Mouse (Mus musculus) embryonic facial prominence, embryonic 11.5 days (tissue): ENCODE measurements at regions not wholly inside any gene's neighbourhood (a gene's known extent, or its start where the extent isn't known, plus 50 kb on each side); places are given as distances from the start of the nearest gene placed in this dataset.
A peak's percentile ranks its signal among the peaks of the same experiment; 100 is the strongest.

Experiments used
- ATAC-seq: fragments of 200-750 bp; cut with Nextera tagmentation; replicated peaks from 2 replicates; pipeline ENCODE4 v1.8.0; 2017; ENCODE audit warnings: low read depth; ENCODE audit not compliant: insufficient number of reproducible peaks, low FRiP score, low TSS enrichment
- DNase-seq: peaks from one replicate; pipeline ENCODE4 v3.0.0-alpha.2; 2015; ENCODE audit warnings: low spot score
- H3K27ac ChIP-seq: fragments of 300-500 bp; sonication (generic); replicated peaks from 2 replicates; pipeline ENCODE4 v1.5.1; 2014; ENCODE audit warnings: mild to moderate bottlenecking, low read depth, low read length, control low read depth
- H3K27me3 ChIP-seq: fragments of 300-500 bp; sonication (generic); 2 replicates; pipeline ENCODE4 v1.6.1; 2014; ENCODE audit warnings: mild to moderate bottlenecking, low read length, moderate library complexity, mixed read lengths; ENCODE audit not compliant: control insufficient read depth, insufficient read depth
- H3K36me3 ChIP-seq: fragments of 300-500 bp; sonication (generic); replicated peaks from 2 replicates; pipeline ENCODE4 v1.6.1; 2014; ENCODE audit warnings: low read depth, mild to moderate bottlenecking, low read length, moderate library complexity, mixed read lengths; ENCODE audit not compliant: control insufficient read depth, insufficient read depth
- H3K4me1 ChIP-seq: fragments of 300-500 bp; sonication (generic); 2 replicates; pipeline ENCODE4 v1.6.1; 2014; ENCODE audit warnings: low read length, mixed read lengths; ENCODE audit not compliant: control insufficient read depth, insufficient read depth
- H3K4me2 ChIP-seq: fragments of 300-500 bp; sonication (generic); 2 replicates; pipeline ENCODE4 v1.6.1; 2014; ENCODE audit warnings: low read depth, mild to moderate bottlenecking, control low read depth, low read length, moderate library complexity
- H3K4me3 ChIP-seq: fragments of 300-500 bp; sonication (generic); 2 replicates; pipeline ENCODE4 v1.5.1; 2014; ENCODE audit warnings: low read depth, low read length, control low read depth
- H3K9ac ChIP-seq: fragments of 300-500 bp; sonication (generic); replicated peaks from 2 replicates; pipeline ENCODE4 v1.6.1; 2014; ENCODE audit warnings: mild to moderate bottlenecking, control low read depth, low read length
- H3K9me3 ChIP-seq: fragments of 300-500 bp; sonication (generic); replicated peaks from 2 replicates; pipeline ENCODE4 v1.6.1; 2016; ENCODE audit warnings: mild to moderate bottlenecking, low read length, inconsistent platforms, mixed read lengths; ENCODE audit not compliant: control insufficient read depth
- WGBS: fragments of 180-500 bp; shearing (Covaris S2); extraction: QIAGEN DNeasy Blood & Tissue Kit; methylation state at CpG from one replicate; pipeline ENCODE4 v1.1.7; 2014; 5-methylcytosine and 5-hydroxymethylcytosine counted together

- DNase-seq (no peak), ATAC-seq (no peak)
- H3K27ac ChIP-seq: no peak overlapping the region
- H3K4me2 ChIP-seq: no peak overlapping the region
- no peaks in the 10 kb centered on the region for H3K27me3 ChIP-seq
- WGBS: 86% methylated on average over 3 of the region's 3 CpGs
- H3K9ac ChIP-seq: no peak overlapping the region
- no peaks in the 10 kb centered on the region for H3K36me3 ChIP-seq
- H3K4me3 ChIP-seq: no peak overlapping the region
- no peaks in the 10 kb centered on the region for H3K9me3 ChIP-seq
- H3K4me1 ChIP-seq: no peaks in the 10 kb centered on the region
These were observed 476.0 kb downstream of the Nyap2 start for GRCm38 (mm10) chr1:81552731-81553130.

- Histone ChIP-seq H3K9me3 (no peaks in the 10 kb centered on the region), H3K9ac (no peak overlapping the region), H3K4me2 (no peak overlapping the region), H3K4me1 (no peaks in the 10 kb centered on the region), H3K36me3 (no peaks in the 10 kb centered on the region), H3K27ac (no peak overlapping the region), H3K4me3 (no peak overlapping the region), H3K27me3 (no peaks in the 10 kb centered on the region)
- WGBS: 56% methylated on average over 8 of the region's 8 CpGs
- ATAC-seq: no peak
- DNase-seq: no peak
These were observed 500.4 kb downstream of the Nyap2 start for GRCm38 (mm10) chr1:81576965-81577664.

- DNase-seq: peak; percentile 48
- WGBS: 29% methylated on average over 9 of the region's 9 CpGs
- Histone ChIP-seq H3K9ac (no peak overlapping the region), H3K4me2 (no peak overlapping the region), H3K4me3 (no peak overlapping the region), H3K27ac (no peak overlapping the region), H3K36me3 (no peaks in the 10 kb centered on the region), H3K4me1 (no peaks in the 10 kb centered on the region), H3K9me3 (no peaks in the 10 kb centered on the region), H3K27me3 (no peaks in the 10 kb centered on the region)
- no peak for ATAC-seq
These were observed 501.0 kb downstream of the Nyap2 start for GRCm38 (mm10) chr1:81577665-81578201.

- DNase-seq: no peak
- Histone ChIP-seq H3K36me3 (no peaks in the 10 kb centered on the region), H3K27ac (no peak overlapping the region), H3K9me3 (no peaks in the 10 kb centered on the region), H3K4me2 (no peak overlapping the region), H3K9ac (no peak overlapping the region), H3K4me3 (no peak overlapping the region), H3K4me1 (no peaks in the 10 kb centered on the region), H3K27me3 (no peaks in the 10 kb centered on the region)
- 86% methylated on average over 4 of the region's 4 CpGs for WGBS
- no peak for ATAC-seq
These were observed 504.5 kb downstream of the Nyap2 start for GRCm38 (mm10) chr1:81581208-81581607.

GRCm38 (mm10) chr1:81587780-81588307 is 511.1 kb downstream of the Nyap2 start:
- Histone ChIP-seq H3K9me3 (no peaks in the 10 kb centered on the region), H3K36me3 (no peaks in the 10 kb centered on the region), H3K4me2 (no peak overlapping the region), H3K4me1 (no peaks in the 10 kb centered on the region), H3K27ac (no peak overlapping the region), H3K27me3 (no peaks in the 10 kb centered on the region), H3K9ac (no peak overlapping the region), H3K4me3 (no peak overlapping the region)
- DNase-seq (no peak), ATAC-seq (no peak)
- 42% methylated on average over 11 of the region's 11 CpGs for WGBS

GRCm38 (mm10) chr1:81591623-81592022 is 514.9 kb downstream of the Nyap2 start:
- H3K36me3 ChIP-seq: no peaks in the 10 kb centered on the region
- no peaks in the 10 kb centered on the region for H3K27me3 ChIP-seq
- 88% methylated on average over 5 of the region's 5 CpGs for WGBS
- no peaks in the 10 kb centered on the region for H3K9me3 ChIP-seq
- DNase-seq (no peak), ATAC-seq (no peak)
- H3K4me3 ChIP-seq: no peak overlapping the region
- no peak overlapping the region for H3K4me2 ChIP-seq
- H3K27ac ChIP-seq: no peak overlapping the region
- H3K9ac ChIP-seq: no peak overlapping the region
- no peaks in the 10 kb centered on the region for H3K4me1 ChIP-seq

GRCm38 (mm10) chr1:81593280-81594182 is 516.8 kb downstream of the Nyap2 start:
- peak overlapping the region; percentile 71 for H3K27ac ChIP-seq

GRCm38 (mm10) chr1:81594183-81594515 is 517.4 kb downstream of the Nyap2 start:
- Histone ChIP-seq H3K36me3 (no peaks in the 10 kb centered on the region), H3K9me3 (no peaks in the 10 kb centered on the region), H3K27me3 (no peaks in the 10 kb centered on the region), H3K27ac (peak overlapping the region; percentile 71), H3K9ac (no peak overlapping the region), H3K4me2 (peak overlapping the region; percentile 48), H3K4me1 (no peaks in the 10 kb centered on the region), H3K4me3 (peak overlapping the region; percentile 31)
- 9% methylated on average over 5 of the region's 5 CpGs for WGBS
- DNase-seq: no peak
- no peak for ATAC-seq

More at GRCm38 (mm10) chr1:81593280-81594182, 516.8 kb downstream of the Nyap2 start:
- Histone ChIP-seq H3K9ac (peak overlapping the region; percentile 58), H3K4me2 (peak overlapping the region; percentile 48), H3K4me3 (peak overlapping the region; percentile 31), H3K4me1 (no peaks in the 10 kb centered on the region), H3K36me3 (no peaks in the 10 kb centered on the region), H3K9me3 (no peaks in the 10 kb centered on the region), H3K27me3 (no peaks in the 10 kb centered on the region)
- DNase-seq (peak; percentile 86), ATAC-seq (peak; percentile 99)
- WGBS: 5% methylated on average over 19 of the region's 19 CpGs
